Mouse (Mus musculus) limb, embryonic 12.5 days (tissue): ENCODE measurements at regions not wholly inside any gene's neighbourhood (a gene's known extent, or its start where the extent isn't known, plus 50 kb on each side); places are given as distances from the start of the nearest gene placed in this dataset.
A peak's percentile ranks its signal among the peaks of the same experiment; 100 is the strongest.
"Not testable (repeated sequence)": the region's sequence is repeated elsewhere in the genome, so short reads cannot be mapped to it uniquely, and the experiment has no call there.

Experiments used
- ATAC-seq: fragments of 200-750 bp; cut with Nextera tagmentation; 2 replicates; pipeline ENCODE4 v1.8.0; 2017; ENCODE audit warnings: low read depth, moderate TSS enrichment; ENCODE audit not compliant: insufficient number of reproducible peaks, insufficient read depth, low FRiP score, low TSS enrichment
- H3K27ac ChIP-seq: fragments of 300-500 bp; sonication (generic); 2 replicates; pipeline ENCODE4 v1.5.1; 2016; ENCODE audit warnings: mild to moderate bottlenecking, moderate library complexity
- H3K27me3 ChIP-seq: fragments of 300-500 bp; sonication (generic); 2 replicates; pipeline ENCODE4 v1.6.1; 2016; ENCODE audit warnings: mild to moderate bottlenecking, moderate library complexity
- H3K36me3 ChIP-seq: fragments of 300-500 bp; sonication (generic); 2 replicates; pipeline ENCODE4 v1.6.1; 2016; ENCODE audit warnings: mild to moderate bottlenecking, moderate library complexity
- H3K4me1 ChIP-seq: fragments of 300-500 bp; sonication (generic); replicated peaks from 2 replicates; pipeline ENCODE4 v1.6.1; 2016
- H3K4me2 ChIP-seq: fragments of 300-500 bp; sonication (generic); 2 replicates; pipeline ENCODE4 v1.6.1; 2016; ENCODE audit warnings: mild to moderate bottlenecking, moderate library complexity
- H3K4me3 ChIP-seq: fragments of 300-500 bp; sonication (generic); replicated peaks from 2 replicates; pipeline ENCODE4 v1.5.1; 2016; ENCODE audit warnings: mild to moderate bottlenecking
- H3K9ac ChIP-seq: fragments of 300-500 bp; sonication (generic); replicated peaks from 2 replicates; pipeline ENCODE4 v1.6.1; 2016; ENCODE audit warnings: mild to moderate bottlenecking, moderate library complexity
- H3K9me3 ChIP-seq: fragments of 300-500 bp; sonication (generic); 2 replicates; pipeline ENCODE4 v1.6.1; 2016; ENCODE audit warnings: mild to moderate bottlenecking, moderate library complexity
- WGBS: fragments of 180-500 bp; shearing (Covaris S2); methylation state at CpG from one replicate; pipeline ENCODE4 v1.1.7; 2016; 5-methylcytosine and 5-hydroxymethylcytosine counted together

DNA sequence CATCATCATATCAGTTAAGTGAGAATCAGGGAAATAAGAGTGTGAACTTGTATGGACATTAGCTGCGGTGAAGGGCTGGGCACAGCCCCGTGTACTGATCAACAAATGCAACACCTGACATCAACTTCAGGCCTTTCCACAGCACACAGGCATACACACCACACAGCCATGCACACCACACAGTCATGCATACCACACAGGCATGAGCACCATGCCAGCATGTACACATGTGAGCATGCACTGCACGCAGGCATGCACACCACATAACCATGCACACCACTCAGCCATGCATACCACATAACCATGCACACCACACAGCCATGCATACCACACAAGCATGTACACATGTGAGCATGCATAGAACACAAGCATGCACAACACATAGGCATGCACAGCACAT is 325.0 kb downstream of the Ajap1 start:
- Histone ChIP-seq H3K27ac (no peak overlapping the region), H3K9me3 (0 out of 2 replicates have a peak, but pooled peaks cover 10% of the 10 kb centered on the region), H3K4me2 (no peak overlapping the region), H3K4me3 (no peak overlapping the region), H3K9ac (no peak overlapping the region), H3K4me1 (peaks cover 7% of the 10 kb centered on the region; the same call in 1 of the 2 replicates), H3K36me3 (no peaks in the 10 kb centered on the region), H3K27me3 (no peaks in the 10 kb centered on the region)
- 86% methylated on average over 3 of the region's 3 CpGs for WGBS
- ATAC-seq, result 0 out of 2 replicates have a peak, but pooled peaks have one; percentile 47

DNA sequence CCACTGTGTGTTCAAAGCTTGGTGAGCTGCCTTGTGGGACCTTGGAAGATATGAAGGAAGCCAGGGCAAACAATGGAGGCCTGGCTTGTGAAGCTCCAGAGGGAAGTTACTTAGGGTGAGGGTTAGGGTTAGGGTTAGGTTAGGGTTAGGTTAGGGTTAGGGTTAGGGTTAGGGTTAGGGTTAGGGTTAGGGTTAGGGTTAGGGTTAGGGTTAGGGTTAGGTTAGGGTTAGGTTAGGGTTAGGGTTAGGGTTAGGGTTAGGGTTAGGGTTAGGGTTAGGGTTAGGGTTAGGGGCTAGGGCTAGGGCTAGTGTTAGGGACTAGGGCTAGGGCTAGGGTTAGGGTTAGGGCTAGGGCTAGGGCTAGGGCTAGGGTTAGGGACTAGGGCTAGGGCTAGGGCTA is 329.7 kb downstream of the Ajap1 start:
- H3K4me3 ChIP-seq, H3K27me3 ChIP-seq, H3K4me1 ChIP-seq, H3K9me3 ChIP-seq, H3K9ac ChIP-seq, H3K4me2 ChIP-seq, H3K36me3 ChIP-seq, H3K27ac ChIP-seq: not testable (repeated sequence)
- ATAC-seq, result peak; percentile 79; the same call in 1 of the 2 replicates

GRCm38 (mm10) chr4:153133147-153133546 is 349.5 kb downstream of the Ajap1 start:
- H3K9ac ChIP-seq, result no peak overlapping the region
- no peak overlapping the region for H3K27ac ChIP-seq
- H3K4me2 ChIP-seq, result no peak overlapping the region
- H3K36me3 ChIP-seq, result no peaks in the 10 kb centered on the region
- H3K4me3 ChIP-seq, result no peak overlapping the region
- 83% methylated on average over 13 of the region's 13 CpGs for WGBS
- peaks cover 6% of the 10 kb centered on the region; the same call in 1 of the 2 replicates for H3K4me1 ChIP-seq
- ATAC-seq, result no peak
- H3K9me3 ChIP-seq, result 0 out of 2 replicates have a peak, but pooled peaks cover 5% of the 10 kb centered on the region
- no peaks in the 10 kb centered on the region; the same call in 1 of the 2 replicates for H3K27me3 ChIP-seq

- peaks cover 10% of the 10 kb centered on the region; the same call in 1 of the 2 replicates for H3K4me1 ChIP-seq
- no peak overlapping the region for H3K4me2 ChIP-seq
- H3K27ac ChIP-seq, result no peak overlapping the region
- H3K36me3 ChIP-seq, result no peaks in the 10 kb centered on the region
- ATAC-seq, result no peak
- H3K4me3 ChIP-seq, result no peak overlapping the region
- H3K27me3 ChIP-seq, result no peaks in the 10 kb centered on the region; the same call in 1 of the 2 replicates
- WGBS, result 97% methylated on average over 2 of the region's 2 CpGs
- 0 out of 2 replicates have a peak, but pooled peaks cover 5% of the 10 kb centered on the region for H3K9me3 ChIP-seq
- no peak overlapping the region for H3K9ac ChIP-seq
Observed at GRCm38 (mm10) chr4:153129345-153129744, 353.3 kb downstream of the Ajap1 start.

DNA sequence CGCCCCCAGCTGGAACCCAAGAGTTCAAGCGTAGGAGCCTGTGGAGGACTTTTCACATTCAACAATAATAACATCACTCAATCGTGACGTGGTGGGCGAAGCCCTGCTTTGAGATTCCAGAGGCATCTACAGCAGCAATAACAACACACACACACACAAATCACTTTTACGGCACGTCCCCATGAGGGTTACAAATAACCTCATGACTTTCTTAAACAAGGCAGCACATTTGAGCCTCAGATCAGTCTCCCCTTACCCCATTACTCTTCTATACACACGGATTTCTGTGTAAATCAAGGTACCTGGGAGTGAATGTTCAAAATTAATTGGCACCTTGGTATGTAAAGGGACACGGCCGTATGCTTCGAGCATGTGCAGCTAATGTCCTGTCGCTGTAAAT is 354.4 kb downstream of the Ajap1 start:
- no peak overlapping the region for H3K4me2 ChIP-seq
- H3K9ac ChIP-seq, result no peak overlapping the region
- ATAC-seq, result no peak
- 0 out of 2 replicates have a peak, but pooled peaks cover 5% of the 10 kb centered on the region for H3K9me3 ChIP-seq
- no peaks in the 10 kb centered on the region for H3K36me3 ChIP-seq
- H3K4me3 ChIP-seq, result no peak overlapping the region
- no peak overlapping the region for H3K27ac ChIP-seq
- 81% methylated on average over 12 of the region's 12 CpGs for WGBS
- H3K4me1 ChIP-seq, result peaks cover 10% of the 10 kb centered on the region; the same call in 1 of the 2 replicates
- no peaks in the 10 kb centered on the region; the same call in 1 of the 2 replicates for H3K27me3 ChIP-seq

GRCm38 (mm10) chr4:153120480-153120879 is 362.1 kb downstream of the Ajap1 start:
- peaks cover 7% of the 10 kb centered on the region for H3K4me1 ChIP-seq
- no peaks in the 10 kb centered on the region for H3K27me3 ChIP-seq
- H3K27ac ChIP-seq, result no peak overlapping the region
- 62% methylated on average over 6 of the region's 6 CpGs for WGBS
- H3K4me3 ChIP-seq, result no peak overlapping the region
- H3K9ac ChIP-seq, result no peak overlapping the region
- no peaks in the 10 kb centered on the region for H3K9me3 ChIP-seq
- H3K36me3 ChIP-seq, result no peaks in the 10 kb centered on the region
- H3K4me2 ChIP-seq, result no peak overlapping the region
- ATAC-seq, result no peak

- Histone ChIP-seq H3K4me3 (no peak overlapping the region), H3K27ac (no peak overlapping the region), H3K4me2 (no peak overlapping the region), H3K27me3 (no peaks in the 10 kb centered on the region), H3K9me3 (no peaks in the 10 kb centered on the region), H3K36me3 (no peaks in the 10 kb centered on the region), H3K9ac (no peak overlapping the region), H3K4me1 (peaks cover 9% of the 10 kb centered on the region)
- WGBS, result 72% methylated on average over 4 of the region's 4 CpGs
- no peak for ATAC-seq
Observed at GRCm38 (mm10) chr4:153119647-153120102, 362.9 kb downstream of the Ajap1 start.

- ATAC-seq, result no peak
- Histone ChIP-seq H3K4me1 (peaks cover 9% of the 10 kb centered on the region), H3K27me3 (no peaks in the 10 kb centered on the region), H3K27ac (no peak overlapping the region), H3K9me3 (no peaks in the 10 kb centered on the region), H3K4me2 (no peak overlapping the region), H3K36me3 (no peaks in the 10 kb centered on the region), H3K4me3 (no peak overlapping the region), H3K9ac (no peak overlapping the region)
- WGBS, result 51% methylated on average over 14 of the region's 14 CpGs
Observed at GRCm38 (mm10) chr4:153118824-153119646, 363.6 kb downstream of the Ajap1 start.

GRCm38 (mm10) chr4:153114998-153115397 is 367.6 kb downstream of the Ajap1 start:
- WGBS, result 51% methylated on average over 7 of the region's 7 CpGs
- Histone ChIP-seq H3K4me1 (peaks cover 12% of the 10 kb centered on the region), H3K36me3 (no peaks in the 10 kb centered on the region), H3K4me3 (no peak overlapping the region), H3K9ac (no peak overlapping the region), H3K27me3 (no peaks in the 10 kb centered on the region), H3K27ac (peak overlapping the region; percentile 51; the same call in 1 of the 2 replicates), H3K9me3 (peaks cover 17% of the 10 kb centered on the region; the same call in 1 of the 2 replicates), H3K4me2 (no peak overlapping the region)
- no peak for ATAC-seq

- Histone ChIP-seq H3K36me3 (no peaks in the 10 kb centered on the region), H3K27ac (no peak overlapping the region), H3K9me3 (peaks cover 17% of the 10 kb centered on the region; the same call in 1 of the 2 replicates), H3K4me3 (no peak overlapping the region), H3K9ac (no peak overlapping the region), H3K27me3 (no peaks in the 10 kb centered on the region), H3K4me1 (peaks cover 5% of the 10 kb centered on the region; the same call in 1 of the 2 replicates), H3K4me2 (no peak overlapping the region)
- WGBS, result 74% methylated on average over 2 of the region's 2 CpGs
- ATAC-seq, result no peak
Observed at GRCm38 (mm10) chr4:153113577-153113976, 369.0 kb downstream of the Ajap1 start.

- H3K4me2 ChIP-seq, result no peak overlapping the region
- no peak overlapping the region for H3K4me3 ChIP-seq
- no peak overlapping the region for H3K9ac ChIP-seq
- H3K4me1 ChIP-seq, result peaks cover 5% of the 10 kb centered on the region; the same call in 1 of the 2 replicates
- no peak for ATAC-seq
- H3K27ac ChIP-seq, result no peak overlapping the region
- no peaks in the 10 kb centered on the region for H3K27me3 ChIP-seq
- WGBS, result 40% methylated on average over 16 of the region's 16 CpGs
- H3K36me3 ChIP-seq, result no peaks in the 10 kb centered on the region
- H3K9me3 ChIP-seq, result peaks cover 18% of the 10 kb centered on the region
Observed at GRCm38 (mm10) chr4:153110291-153110746, 372.3 kb downstream of the Ajap1 start.
